Mouse (Mus musculus) retina, postnatal 7 days (tissue): Measurements from ENCODE around the gene Uba3.

Experiments used
- DNase-seq: peaks from one replicate; pipeline ENCODE4 v3.0.0-alpha.2; 2012; ENCODE audit warnings: low read depth, low spot score

Gene Uba3

GRCm38 (mm10) chr6:97141811-97142210 lies 63.6 kb downstream of the Uba3 start:
- DNase-seq: no peak
